Mouse (Mus musculus) heart, embryonic 15.5 days (tissue): ENCODE data around the gene C2. TPM values are rescaled to one million over a fixed set of nuclear protein-coding genes. Genes with fewer than 3 reads are reported as not detected.

Source experiments
- ATAC-seq: fragments of 200-750 bp; cut with Nextera tagmentation; replicated peaks from 2 replicates; pipeline ENCODE4 v1.8.0; 2017; ENCODE audit warnings: low read depth, moderate TSS enrichment; ENCODE audit not compliant: insufficient number of reproducible peaks, insufficient read depth, low FRiP score
- H3K27ac ChIP-seq: fragments of 300-500 bp; sonication (generic); 2 replicates; pipeline ENCODE4 v1.5.1; 2015; ENCODE audit warnings: mild to moderate bottlenecking, inconsistent platforms
- H3K27me3 ChIP-seq: fragments of 300-500 bp; sonication (generic); 2 replicates; pipeline ENCODE4 v1.6.1; 2015; ENCODE audit warnings: inconsistent platforms
- H3K36me3 ChIP-seq: fragments of 300-500 bp; sonication (generic); 2 replicates; pipeline ENCODE4 v1.6.1; 2015; ENCODE audit warnings: mild to moderate bottlenecking, inconsistent platforms
- H3K4me1 ChIP-seq: fragments of 300-500 bp; sonication (generic); replicated peaks from 2 replicates; pipeline ENCODE4 v1.6.1; 2015; ENCODE audit warnings: inconsistent platforms
- H3K4me2 ChIP-seq: fragments of 300-500 bp; sonication (generic); 2 replicates; pipeline ENCODE4 v1.6.1; 2015; ENCODE audit warnings: inconsistent platforms, mild to moderate bottlenecking, moderate library complexity
- H3K4me3 ChIP-seq: fragments of 300-500 bp; sonication (generic); 2 replicates; pipeline ENCODE4 v1.5.1; 2015; ENCODE audit warnings: mild to moderate bottlenecking, inconsistent platforms
- H3K9ac ChIP-seq: fragments of 300-500 bp; sonication (generic); 2 replicates; pipeline ENCODE4 v1.6.1; 2015; ENCODE audit warnings: mild to moderate bottlenecking, inconsistent platforms
- H3K9me3 ChIP-seq: fragments of 300-500 bp; sonication (generic); replicated peaks from 2 replicates; pipeline ENCODE4 v1.6.1; 2016; ENCODE audit warnings: inconsistent platforms
- WGBS: fragments of 180-500 bp; shearing (Covaris S2); methylation state at CpG from one replicate; pipeline ENCODE4 v1.1.7; 2015; ENCODE audit warnings: mixed read lengths; 5-methylcytosine and 5-hydroxymethylcytosine counted together
- polyA plus RNA-seq: library from polyadenylated mRNA; unstranded; fragments of >200 nt; fragmentation: Nextera tagmentation; extraction: Ambion mirVana; gene quantifications from 2 replicates; pipeline ENCODE4 v1.2.1, GENCODE M21; 2015

C2 gene
- polyA plus RNA-seq, 1 experiment from 2014 or later: 2.0 TPM

- H3K4me3 ChIP-seq: peak overlapping the region; percentile 87
- H3K27me3 ChIP-seq: no peaks in the 10 kb centered on the region
- H3K9ac ChIP-seq: peak overlapping the region; percentile 53
- H3K4me2 ChIP-seq: peak overlapping the region; percentile 97
- peak overlapping the region; percentile 88 for H3K27ac ChIP-seq
- no peaks in the 10 kb centered on the region for H3K9me3 ChIP-seq
- 76% methylated on average over 12 of the region's 12 CpGs for WGBS
- peaks cover 5% of the 10 kb centered on the region; the same call in 1 of the 2 replicates for H3K36me3 ChIP-seq
- H3K4me1 ChIP-seq: peaks cover 35% of the 10 kb centered on the region
- no peak for ATAC-seq
Observed at GRCm38 (mm10) chr17:34893072-34893824, 4.8 kb downstream of the C2 start.

DNA sequence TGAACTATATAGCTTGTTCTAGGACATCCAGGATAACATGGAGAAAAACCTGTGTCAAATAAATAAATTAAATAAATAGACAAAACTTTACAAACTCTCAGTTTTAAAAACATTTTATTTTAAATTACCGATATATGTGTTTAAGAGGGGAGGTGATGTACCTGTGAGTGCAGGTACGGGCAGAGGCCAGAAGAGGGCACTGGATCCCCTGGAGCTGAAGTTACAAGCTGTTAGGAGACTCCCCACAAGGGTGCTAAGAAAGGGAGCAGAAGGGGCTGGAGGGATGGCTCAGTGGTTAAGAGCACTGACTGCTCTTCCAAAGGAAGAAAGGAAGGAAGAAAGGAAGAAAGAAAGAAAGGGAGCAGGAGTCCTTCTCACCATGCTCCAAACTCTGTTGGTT, 6.7 kb downstream of the C2 start:
- no peak for ATAC-seq
- no peak overlapping the region for H3K4me3 ChIP-seq
- peaks cover 22% of the 10 kb centered on the region for H3K4me1 ChIP-seq
- H3K4me2 ChIP-seq: no peak overlapping the region
- no peak overlapping the region for H3K9ac ChIP-seq
- H3K27me3 ChIP-seq: no peaks in the 10 kb centered on the region
- peaks cover 3% of the 10 kb centered on the region; the same call in 1 of the 2 replicates for H3K36me3 ChIP-seq
- WGBS: 92% methylated on average over 2 of the region's 2 CpGs
- no peak overlapping the region for H3K27ac ChIP-seq
- no peaks in the 10 kb centered on the region for H3K9me3 ChIP-seq

DNA sequence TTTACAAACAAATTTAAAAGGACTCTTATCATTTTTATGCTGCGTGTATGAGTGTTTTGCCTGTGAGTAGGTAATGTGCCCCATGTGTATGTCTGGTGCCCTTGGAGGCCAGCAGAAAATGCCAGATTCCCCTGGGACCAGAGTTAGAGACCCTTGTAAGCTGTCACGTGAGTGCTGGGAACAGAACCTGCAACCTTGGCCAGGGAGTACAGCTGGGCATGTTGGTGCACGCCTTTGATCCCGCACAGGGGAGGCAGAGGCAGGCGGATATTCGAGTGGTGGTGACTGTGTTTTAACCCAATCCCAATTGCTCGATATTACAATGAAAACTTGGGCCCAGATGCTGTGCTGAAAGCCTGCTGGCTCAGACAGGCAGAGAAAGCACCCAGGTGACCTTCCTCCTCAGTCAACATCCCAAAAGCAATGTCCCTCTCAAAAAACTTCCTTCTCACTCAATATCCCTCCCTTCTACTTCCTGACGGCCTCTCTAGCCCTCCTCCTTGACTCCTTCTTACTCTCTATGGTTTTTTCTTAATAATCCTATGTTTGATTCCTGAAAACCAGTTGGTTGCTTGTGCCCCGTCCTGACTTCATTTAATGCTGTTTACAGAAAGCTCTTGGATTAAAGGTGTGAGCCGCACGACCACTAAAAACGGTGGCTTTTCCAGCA, 7.9 kb downstream of the C2 start:
- H3K4me2 ChIP-seq: no peak overlapping the region
- 79% methylated on average over 12 of the region's 12 CpGs for WGBS
- no peak overlapping the region for H3K9ac ChIP-seq
- H3K27ac ChIP-seq: no peak overlapping the region
- no peak overlapping the region for H3K4me3 ChIP-seq
- H3K9me3 ChIP-seq: no peaks in the 10 kb centered on the region
- ATAC-seq: no peak
- H3K27me3 ChIP-seq: no peaks in the 10 kb centered on the region
- H3K4me1 ChIP-seq: peaks cover 11% of the 10 kb centered on the region
- H3K36me3 ChIP-seq: no peaks in the 10 kb centered on the region

- H3K27ac ChIP-seq: no peak overlapping the region
- H3K9me3 ChIP-seq: no peaks in the 10 kb centered on the region
- H3K4me2 ChIP-seq: no peak overlapping the region
- WGBS: 80% methylated on average over 5 of the region's 5 CpGs
- no peak overlapping the region for H3K9ac ChIP-seq
- no peaks in the 10 kb centered on the region for H3K4me1 ChIP-seq
- no peak overlapping the region for H3K4me3 ChIP-seq
- H3K36me3 ChIP-seq: no peaks in the 10 kb centered on the region
- ATAC-seq: no peak
- no peaks in the 10 kb centered on the region for H3K27me3 ChIP-seq
Observed at GRCm38 (mm10) chr17:34887942-34888341, 10.1 kb downstream of the C2 start.

DNA sequence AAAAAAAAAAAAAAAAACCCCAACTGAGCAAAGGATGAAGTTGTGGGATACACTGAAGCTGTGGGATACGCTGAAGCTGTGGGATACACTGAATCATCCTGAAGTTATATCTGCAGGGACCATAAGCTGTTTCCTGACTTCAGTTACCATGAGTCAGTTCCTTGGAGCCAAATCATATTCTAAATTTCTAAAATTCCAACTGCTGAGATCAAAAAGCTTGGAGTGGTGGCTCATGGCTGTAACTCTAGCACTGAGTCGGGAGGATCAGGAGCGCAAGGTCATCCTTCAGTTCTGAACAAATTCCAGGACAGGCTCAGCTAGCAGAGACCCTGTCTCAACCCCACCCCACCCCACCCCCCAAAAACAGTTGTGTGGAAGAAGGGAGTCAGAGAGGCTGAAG, 12.4 kb downstream of the C2 start:
- no peak for ATAC-seq
- H3K27me3 ChIP-seq: no peaks in the 10 kb centered on the region
- no peaks in the 10 kb centered on the region for H3K36me3 ChIP-seq
- no peak overlapping the region for H3K4me2 ChIP-seq
- no peaks in the 10 kb centered on the region for H3K9me3 ChIP-seq
- WGBS: 47% methylated on average over 3 of the region's 3 CpGs
- H3K4me1 ChIP-seq: peaks cover 6% of the 10 kb centered on the region
- H3K4me3 ChIP-seq: no peak overlapping the region
- no peak overlapping the region for H3K9ac ChIP-seq
- H3K27ac ChIP-seq: no peak overlapping the region

DNA sequence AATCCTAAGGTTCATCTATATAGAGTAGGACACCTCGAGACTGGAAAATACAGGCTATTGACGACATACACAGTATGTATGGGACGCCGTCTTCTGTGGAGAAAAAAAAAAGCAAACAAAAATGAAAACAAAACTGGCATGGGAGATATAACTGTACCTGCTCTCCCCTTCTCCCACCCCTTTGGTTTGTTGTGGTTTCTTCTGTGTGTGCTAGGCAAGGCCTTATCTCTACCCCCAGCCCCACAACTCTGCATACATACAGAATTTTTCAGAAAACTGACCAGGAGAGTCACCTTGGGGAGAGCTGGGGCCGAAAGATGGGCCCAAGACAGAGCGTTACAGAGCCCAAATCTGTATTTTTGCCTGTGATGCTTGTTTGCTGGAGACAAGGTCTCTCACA, 13.4 kb downstream of the C2 start:
- peaks cover 6% of the 10 kb centered on the region for H3K4me1 ChIP-seq
- no peak overlapping the region for H3K27ac ChIP-seq
- 83% methylated on average over 6 of the region's 6 CpGs for WGBS
- H3K27me3 ChIP-seq: no peaks in the 10 kb centered on the region
- no peaks in the 10 kb centered on the region for H3K9me3 ChIP-seq
- no peaks in the 10 kb centered on the region for H3K36me3 ChIP-seq
- H3K9ac ChIP-seq: no peak overlapping the region
- no peak for ATAC-seq
- H3K4me3 ChIP-seq: no peak overlapping the region
- no peak overlapping the region for H3K4me2 ChIP-seq

DNA sequence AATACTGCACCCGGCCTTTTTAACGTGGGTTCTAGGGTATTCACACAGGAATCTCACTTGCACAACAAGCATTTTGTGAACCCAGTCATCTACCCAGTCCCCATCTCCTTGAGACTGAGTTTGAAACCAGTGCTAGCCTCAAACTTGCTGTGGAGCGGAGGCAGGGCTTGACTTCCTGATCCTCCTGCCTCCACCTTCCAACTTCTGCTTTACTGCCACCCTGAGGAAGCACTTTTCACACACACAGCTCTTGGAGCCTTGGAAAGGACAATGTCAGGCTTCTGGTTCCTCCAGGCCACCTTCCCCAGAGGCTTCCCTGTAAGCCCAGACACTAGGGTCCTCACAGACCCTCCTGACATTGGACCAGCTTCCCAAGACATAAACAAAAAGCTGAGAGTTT, 14.7 kb downstream of the C2 start:
- Histone ChIP-seq H3K9ac (no peak overlapping the region), H3K9me3 (no peaks in the 10 kb centered on the region), H3K4me2 (no peak overlapping the region), H3K36me3 (no peaks in the 10 kb centered on the region), H3K27me3 (no peaks in the 10 kb centered on the region), H3K4me3 (no peak overlapping the region), H3K27ac (no peak overlapping the region), H3K4me1 (peaks cover 10% of the 10 kb centered on the region)
- 70% methylated on average over 3 of the region's 3 CpGs for WGBS
- ATAC-seq: no peak

DNA sequence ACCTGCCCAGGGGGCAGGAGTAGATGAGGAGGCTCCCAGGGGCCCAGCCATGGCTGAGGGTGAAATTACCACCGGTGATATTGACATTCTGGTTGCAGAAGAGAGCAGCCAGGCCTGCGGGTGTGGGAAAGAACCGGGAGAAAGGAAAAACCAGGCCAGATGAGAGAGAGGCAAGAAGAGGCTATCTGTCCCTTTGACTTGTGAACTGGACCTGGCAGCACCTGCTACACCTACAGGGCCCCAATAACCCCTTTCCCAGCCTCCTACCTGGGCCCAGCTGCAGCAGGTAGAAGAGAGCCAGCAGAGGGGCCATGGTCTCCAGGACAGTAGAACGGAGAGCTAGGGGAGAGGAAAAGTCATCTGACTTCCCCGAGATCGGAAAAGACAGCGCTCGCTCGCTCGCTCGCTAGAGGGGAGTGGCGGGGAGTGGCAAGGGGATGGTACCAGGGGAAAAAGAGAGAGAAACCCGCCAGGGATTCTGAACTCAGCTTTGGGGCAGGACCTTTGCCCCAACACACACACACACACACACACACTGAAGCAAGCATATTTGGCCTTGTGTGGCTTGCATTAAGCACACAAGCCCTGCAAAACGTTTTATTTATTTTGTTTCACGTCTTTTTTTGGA, 16.3 kb downstream of the C2 start, which contains the start of gene Gm20547:
TSS of gene Gm20547 (minus strand) at position 360 of the 628 bp plus-strand sequence.
- H3K27me3 ChIP-seq: no peaks in the 10 kb centered on the region
- peaks cover 10% of the 10 kb centered on the region for H3K4me1 ChIP-seq
- H3K4me3 ChIP-seq: no peak within 1 kb of the TSS
- H3K27ac ChIP-seq: no peak within 1 kb of the TSS
- no peaks in the 10 kb centered on the region for H3K9me3 ChIP-seq
- peak within 1 kb of the TSS; percentile 46 for H3K4me2 ChIP-seq
- H3K36me3 ChIP-seq: no peaks in the 10 kb centered on the region
- WGBS: 15% methylated on average over 15 of the region's 15 CpGs
- H3K9ac ChIP-seq: no peak within 1 kb of the TSS
- ATAC-seq: no peak

GRCm38 (mm10) chr17:34881166-34881565, 16.9 kb downstream of the C2 start:
- H3K9ac ChIP-seq: no peak overlapping the region
- H3K27ac ChIP-seq: no peak overlapping the region
- peaks cover 10% of the 10 kb centered on the region for H3K4me1 ChIP-seq
- H3K27me3 ChIP-seq: no peaks in the 10 kb centered on the region
- no peaks in the 10 kb centered on the region for H3K9me3 ChIP-seq
- H3K36me3 ChIP-seq: no peaks in the 10 kb centered on the region
- no peak overlapping the region for H3K4me3 ChIP-seq
- H3K4me2 ChIP-seq: no peak overlapping the region
- ATAC-seq: no peak

GRCm38 (mm10) chr17:34879336-34879879, 18.7 kb downstream of the C2 start, which contains the start of gene Zbtb12:
Zbtb12 (plus strand) TSS chr17:34879483.
- Histone ChIP-seq H3K27ac (no peak within 1 kb of the TSS), H3K36me3 (no peaks in the 10 kb centered on the region), H3K4me1 (peaks cover 10% of the 10 kb centered on the region), H3K27me3 (no peaks in the 10 kb centered on the region), H3K4me3 (no peak within 1 kb of the TSS), H3K4me2 (0 out of 2 replicates have a peak within 1 kb of the TSS, but pooled peaks have one; percentile 1), H3K9me3 (no peaks in the 10 kb centered on the region), H3K9ac (no peak within 1 kb of the TSS)
- WGBS: 54% methylated on average over 11 of the region's 11 CpGs
- ATAC-seq: no peak

GRCm38 (mm10) chr17:34874321-34874720, 23.7 kb downstream of the C2 start:
- H3K9ac ChIP-seq: no peak overlapping the region
- ATAC-seq: no peak
- H3K27ac ChIP-seq: no peak overlapping the region
- H3K9me3 ChIP-seq: no peaks in the 10 kb centered on the region
- H3K4me3 ChIP-seq: no peak overlapping the region
- 85% methylated on average over 6 of the region's 6 CpGs for WGBS
- H3K4me1 ChIP-seq: peaks cover 2% of the 10 kb centered on the region; the same call in 1 of the 2 replicates
- H3K36me3 ChIP-seq: no peaks in the 10 kb centered on the region
- no peak overlapping the region for H3K4me2 ChIP-seq
- H3K27me3 ChIP-seq: no peaks in the 10 kb centered on the region
